In genomic region chr11:95577776-95578446, GRCm38 (mm10) we compare ENCODE assay signal across 7 mouse cellular contexts. TPM values are rescaled to one million over a fixed set of nuclear protein-coding genes. Genes with fewer than 3 reads are reported as not detected.
DNase-seq lines count a peak whose midpoint lies in the region; ATAC-seq and TF ChIP-seq lines count a peak whose summit lies in the region.

No protein-coding gene starts in this region.

- H3K4me1 ChIP-seq in lung, adult 2 months (ENCODE audit: control insufficient read depth, insufficient read depth, low read length), result 0 out of 2 replicates have a peak, but pooled peaks cover 3% of the 10 kb centered on the region
- H3K4me1 ChIP-seq in bone marrow, adult 2 months (ENCODE audit: control insufficient read depth, insufficient read depth, low read length), result no peaks in the 10 kb centered on the region
- H3K4me1 ChIP-seq in forebrain, embryonic 13.5 days, result peaks cover 17% of the 10 kb centered on the region
- no peaks in the 10 kb centered on the region for H3K4me1 ChIP-seq in midbrain, embryonic 14.5 days (ENCODE audit: control insufficient read depth, insufficient read depth, low read length)

- peaks cover 60% of the 10 kb centered on the region for H3K27me3 ChIP-seq in forebrain, embryonic 13.5 days
- H3K27me3 ChIP-seq in midbrain, embryonic 14.5 days (ENCODE audit: control insufficient read depth, insufficient read depth, low read length), result peaks cover 57% of the 10 kb centered on the region

- peak overlapping the region; percentile 57 for H3K4me2 ChIP-seq in forebrain, embryonic 13.5 days
- H3K4me2 ChIP-seq in midbrain, embryonic 14.5 days (ENCODE audit: low read length), result peak overlapping the region; percentile 48

- TF ChIP-seq CTCF in lung, adult 2 months (IDR thresholded peaks at IDR 0.05; ENCODE audit: insufficient read depth, low read length), result peak; percentile 63
- TF ChIP-seq CTCF in bone marrow, adult 2 months (IDR thresholded peaks at IDR 0.05; ENCODE audit: control insufficient read depth, insufficient read depth, low read length), result peak; percentile 80

- no peak overlapping the region for H3K27ac ChIP-seq in bone marrow, adult 2 months (ENCODE audit: control insufficient read depth, insufficient read depth, low read depth, low read length, poor library complexity)
- H3K27ac ChIP-seq in forebrain, embryonic 13.5 days, result no peak overlapping the region
- no peak overlapping the region for H3K27ac ChIP-seq in midbrain, embryonic 14.5 days (replicated peaks; ENCODE audit: low read depth, low read length)

- no peaks in the 10 kb centered on the region for H3K9me3 ChIP-seq in forebrain, embryonic 13.5 days (replicated peaks)
- H3K9me3 ChIP-seq in midbrain, embryonic 14.5 days (ENCODE audit: control insufficient read depth, low read length), result no peaks in the 10 kb centered on the region

- no peak overlapping the region for H3K4me3 ChIP-seq in lung, adult 2 months (replicated peaks; ENCODE audit: extremely low read depth, low read depth, low read length)
- H3K4me3 ChIP-seq in bone marrow, adult 2 months (replicated peaks; ENCODE audit: control insufficient read depth, low read depth, low read length), result no peak overlapping the region
- peak overlapping the region; percentile 26 for H3K4me3 ChIP-seq in forebrain, embryonic 13.5 days
- H3K4me3 ChIP-seq in midbrain, embryonic 14.5 days (replicated peaks; ENCODE audit: low read depth, low read length), result peak overlapping the region; percentile 19; the same call in 1 of the 2 replicates

- no peak for DNase-seq in lung, adult 2 months
- DNase-seq in lung, adult 18-20 months, result no peak
- peak; percentile 49 to 60 for DNase-seq in layer of hippocampus, postnatal 10 days (ENCODE audit: low spot score in 2 of 2)
- DNase-seq in midbrain, embryonic 14.5 days, result peak; percentile 86
- no peak for DNase-seq in urinary bladder, postnatal 10 days (ENCODE audit: low spot score)

- 24% methylated on average over 39 of the region's 39 CpGs for WGBS in lung, adult 2 months
- WGBS in bone marrow, adult 2 months, result 23% methylated on average over 39 of the region's 39 CpGs
- WGBS in forebrain, embryonic 13.5 days, result 6% methylated on average over 39 of the region's 39 CpGs
- 5% methylated on average over 39 of the region's 39 CpGs for WGBS in midbrain, embryonic 14.5 days

- no peak for TF ChIP-seq POLR2A in lung, adult 2 months (IDR thresholded peaks at IDR 0.05; ENCODE audit: borderline replicate concordance, extremely low read depth, low read depth, low read length)
- TF ChIP-seq POLR2A in bone marrow, adult 2 months (IDR thresholded peaks at IDR 0.05; ENCODE audit: borderline replicate concordance, control insufficient read depth, low read depth, low read length), result no peak

- peak overlapping the region; percentile 14; the same call in 1 of the 2 replicates for H3K9ac ChIP-seq in forebrain, embryonic 13.5 days
- no peak overlapping the region for H3K9ac ChIP-seq in midbrain, embryonic 14.5 days (replicated peaks; ENCODE audit: low read length)

- peak; percentile 69; the same call in 1 of the 2 replicates for ATAC-seq in forebrain, embryonic 13.5 days
- ATAC-seq in midbrain, embryonic 14.5 days (ENCODE audit: low FRiP score, low TSS enrichment), result 0 out of 2 replicates have a peak, but pooled peaks have one; percentile 27

- H3K36me3 ChIP-seq in forebrain, embryonic 13.5 days (ENCODE audit: poor library complexity, severe bottlenecking), result no peaks in the 10 kb centered on the region
- H3K36me3 ChIP-seq in midbrain, embryonic 14.5 days (ENCODE audit: control insufficient read depth, insufficient read depth, low read length), result 0 out of 2 replicates have a peak, but pooled peaks cover 3% of the 10 kb centered on the region

RNA-seq across cellular contexts. Expression of gene Ngfr, which starts 9.6 kb away (rescaled TPM):
- 1.9 TPM in 2 replicates for polyA plus RNA-seq in lung, adult 2 months (2012; rRNA removed)
- 1.0 TPM in 1 of 2 replicates, not detected in the other for polyA plus RNA-seq in bone marrow, adult 2 months (2011; ENCODE audit: insufficient read depth, insufficient read length, low replicate concordance, missing spikeins)
- polyA plus RNA-seq in forebrain, embryonic 13.5 days (2015; fragmentation: Nextera tagmentation; extraction: Ambion mirVana), result 6.3 and 7.5 TPM in 2 replicates
- 1 to 10 TPM; 2.4 to 3.6 TPM for total RNA-seq in layer of hippocampus, postnatal 10 days (2021)
- 8.4 and 13.7 TPM in 2 replicates for polyA plus RNA-seq in midbrain, embryonic 14.5 days (2014; fragmentation: Nextera tagmentation; extraction: Ambion mirVana)

Comparison
In these comparisons a context has a peak if more than half of its experiments do, and no peak if none do; other contexts are left out.
1. DNase-seq: peak in layer of hippocampus, postnatal 10 days (2 of 2) and midbrain, embryonic 14.5 days (single experiment); none in lung, adult 2 months (single experiment), lung, adult 18-20 months (0 of 2) and urinary bladder, postnatal 10 days (single experiment).
2. H3K4me3 ChIP-seq: peak in forebrain, embryonic 13.5 days (single experiment) and midbrain, embryonic 14.5 days (single experiment); none in lung, adult 2 months (single experiment) and bone marrow, adult 2 months (single experiment).